Mouse (Mus musculus) myocyte (in vitro differentiated cells): Measurements from ENCODE around the gene Tenm2. TPM values are rescaled to one million over a fixed set of nuclear protein-coding genes. Genes with fewer than 3 reads are reported as not detected.

ENCODE experiments used
- H3K27me3 ChIP-seq: one replicate; pipeline ENCODE4 v1.6.1; 2011; ENCODE audit not compliant: control insufficient read depth, insufficient read depth, insufficient read length
- H3K36me3 ChIP-seq: one replicate; pipeline ENCODE4 v1.6.1; 2011; ENCODE audit not compliant: control insufficient read depth, insufficient read depth
- H3K4me2 ChIP-seq: one replicate; pipeline ENCODE4 v1.6.1; 2011; ENCODE audit warnings: low read depth, control low read depth
- H3K4me3 ChIP-seq: one replicate; pipeline ENCODE4 v1.5.1; 2011; ENCODE audit warnings: mild to moderate bottlenecking, control low read depth, moderate library complexity
- H3K79me2 ChIP-seq: one replicate; pipeline ENCODE4 v1.6.1; 2011; ENCODE audit not compliant: control insufficient read depth, insufficient read depth
- H3ac ChIP-seq: one replicate; pipeline ENCODE4 v1.6.1; 2011; ENCODE audit not compliant: control insufficient read depth, insufficient read length
- CEBPB ChIP-seq: IDR thresholded peaks from 2 replicates; pipeline ENCODE4 v1.6.1; 2011; ENCODE audit warnings: mild to moderate bottlenecking, moderate library complexity; ENCODE audit not compliant: poor library complexity, insufficient read depth, severe bottlenecking
- E2F4 ChIP-seq: IDR thresholded peaks from one replicate; pipeline ENCODE4 v1.6.1; 2011; ENCODE audit warnings: mild to moderate bottlenecking, control low read depth, moderate library complexity; ENCODE audit not compliant: insufficient read depth
- MAX ChIP-seq: IDR thresholded peaks from one replicate; pipeline ENCODE4 v1.6.1; 2011; ENCODE audit warnings: low read depth, mild to moderate bottlenecking, control low read depth
- MYOD1 ChIP-seq, 3 experiments: IDR thresholded peaks; one replicate each; pipeline ENCODE4 v1.6.1; 2011; ENCODE audit warnings: control low read depth in 2 of 3, low read depth in 2 of 3, mild to moderate bottlenecking in 2 of 3, moderate library complexity in 1 of 3; ENCODE audit not compliant: insufficient read length in 2 of 3, control insufficient read depth in 1 of 3
- MYOG ChIP-seq, 3 experiments: IDR thresholded peaks; one replicate each; pipeline ENCODE4 v1.6.1; 2011; ENCODE audit warnings: control low read depth in 2 of 3, low read depth in 2 of 3, mild to moderate bottlenecking in 2 of 3; ENCODE audit not compliant: insufficient read length in 2 of 3, control insufficient read depth in 1 of 3, insufficient read depth in 1 of 3
- POLR2A ChIP-seq: IDR thresholded peaks from one replicate; pipeline ENCODE4 v1.6.1; 2011; ENCODE audit warnings: low read depth, mild to moderate bottlenecking, control low read depth, moderate library complexity; ENCODE audit not compliant: insufficient read length
- POLR2AphosphoS2 ChIP-seq: IDR thresholded peaks from one replicate; pipeline ENCODE4 v1.6.1; 2011; ENCODE audit warnings: low read depth, control low read depth; ENCODE audit not compliant: insufficient read length
- REST ChIP-seq: IDR thresholded peaks from one replicate; pipeline ENCODE4 v1.6.1; 2011; ENCODE audit warnings: mild to moderate bottlenecking, control low read depth, moderate library complexity; ENCODE audit not compliant: insufficient read depth, insufficient read length
- SRF ChIP-seq: IDR thresholded peaks from one replicate; pipeline ENCODE4 v1.6.1; 2011; ENCODE audit warnings: low read depth; ENCODE audit not compliant: control insufficient read depth, insufficient read length
- TCF12 ChIP-seq: IDR thresholded peaks from one replicate; pipeline ENCODE4 v1.6.1; 2011; ENCODE audit warnings: mild to moderate bottlenecking, control low read depth; ENCODE audit not compliant: poor library complexity, insufficient read depth, severe bottlenecking
- TCF3 ChIP-seq: IDR thresholded peaks from one replicate; pipeline ENCODE4 v1.6.1; 2011; ENCODE audit warnings: low read depth, control low read depth; ENCODE audit not compliant: insufficient read length
- USF1 ChIP-seq: IDR thresholded peaks from one replicate; pipeline ENCODE4 v1.6.1; 2011; ENCODE audit warnings: low read depth, mild to moderate bottlenecking, control low read depth, moderate library complexity
- polyA plus RNA-seq: library from polyadenylated mRNA; unstranded; fragments of >200 nt; fragmentation: generic; extraction: Trizol; gene quantifications from one replicate; pipeline ENCODE4 v1.2.1, GENCODE M21; 2012; ENCODE audit warnings: missing spikeins

Tenm2 gene
- polyA plus RNA-seq, 1 experiment, result 0.28 TPM

DNA sequence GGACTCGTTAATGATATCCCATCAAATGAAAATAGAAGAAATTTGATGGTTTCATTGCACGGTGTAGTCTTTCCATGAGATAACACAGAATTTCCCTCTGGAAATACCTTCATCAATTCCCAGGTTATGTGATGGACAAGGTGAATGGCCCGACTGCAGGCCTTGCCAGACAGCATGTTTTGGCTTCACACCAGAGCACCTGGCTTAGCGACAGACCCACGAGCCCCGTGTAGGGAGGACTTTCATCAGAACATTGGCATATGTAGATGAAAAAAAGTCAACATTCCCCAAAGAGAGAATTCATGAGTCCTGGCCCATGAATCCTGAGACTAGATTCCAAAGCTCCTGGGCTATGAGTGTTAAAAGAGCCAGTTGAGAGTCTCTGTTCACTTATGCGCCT is 791.9 kb downstream of the Tenm2 start:
- H3K4me3 ChIP-seq, result no peak overlapping the region
- H3K79me2 ChIP-seq, result no peaks in the 10 kb centered on the region
- H3K27me3 ChIP-seq, result no peaks in the 10 kb centered on the region
- TF ChIP-seq MAX, result no peak
- no peak for TF ChIP-seq POLR2A
- TF ChIP-seq SRF, result no peak
- no peak for TF ChIP-seq E2F4
- no peak for TF ChIP-seq USF1
- no peak for TF ChIP-seq MYOG (IDR thresholded peaks at IDR 0.05; ENCODE audit: control insufficient read depth in 1 of 3, insufficient read depth in 1 of 3, insufficient read length in 2 of 3, low read depth in 2 of 3)
- TF ChIP-seq TCF3, result no peak
- TF ChIP-seq MYOD1 (IDR thresholded peaks at IDR 0.05; ENCODE audit: control insufficient read depth in 1 of 3, insufficient read length in 2 of 3, low read depth in 2 of 3), result no peak
- no peak for TF ChIP-seq REST
- no peak for TF ChIP-seq CEBPB
- TF ChIP-seq POLR2AphosphoS2, result no peak
- no peak for TF ChIP-seq TCF12
- H3K36me3 ChIP-seq, result no peaks in the 10 kb centered on the region
- no peak overlapping the region for H3K4me2 ChIP-seq
- H3ac ChIP-seq, result no peak overlapping the region

DNA sequence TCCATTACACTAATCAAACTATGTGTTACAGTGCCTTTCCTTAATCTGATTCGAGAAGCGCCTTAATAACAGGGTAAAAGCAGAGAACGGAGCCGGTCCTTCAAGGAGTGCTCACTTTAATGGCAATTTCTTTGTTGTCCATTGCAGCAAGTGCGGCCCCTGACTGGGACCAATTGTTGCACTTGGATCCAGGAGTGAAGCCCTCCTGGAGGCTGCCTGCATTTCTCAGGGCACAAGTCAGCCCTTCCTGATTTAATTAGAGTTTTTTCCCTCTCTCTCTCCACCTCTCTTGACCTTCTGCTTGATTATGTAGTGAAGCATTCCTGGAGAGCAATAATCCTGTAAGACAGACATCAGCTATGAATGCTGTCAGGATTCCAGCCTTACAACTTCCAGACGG is 794.0 kb downstream of the Tenm2 start:
- H3ac ChIP-seq, result no peak overlapping the region
- no peak overlapping the region for H3K4me3 ChIP-seq
- no peaks in the 10 kb centered on the region for H3K36me3 ChIP-seq
- no peak for TF ChIP-seq MYOD1 (IDR thresholded peaks at IDR 0.05; ENCODE audit: control insufficient read depth in 1 of 3, insufficient read length in 2 of 3, low read depth in 2 of 3)
- no peak for TF ChIP-seq TCF12
- no peak for TF ChIP-seq E2F4
- TF ChIP-seq MYOG (IDR thresholded peaks at IDR 0.05; ENCODE audit: control insufficient read depth in 1 of 3, insufficient read depth in 1 of 3, insufficient read length in 2 of 3, low read depth in 2 of 3), result no peak
- no peak for TF ChIP-seq USF1
- TF ChIP-seq TCF3, result no peak
- TF ChIP-seq POLR2A, result no peak
- no peak for TF ChIP-seq REST
- no peak for TF ChIP-seq SRF
- no peak for TF ChIP-seq POLR2AphosphoS2
- no peak for TF ChIP-seq MAX
- no peak for TF ChIP-seq CEBPB
- H3K4me2 ChIP-seq, result no peak overlapping the region
- H3K27me3 ChIP-seq, result no peaks in the 10 kb centered on the region
- H3K79me2 ChIP-seq, result no peaks in the 10 kb centered on the region

DNA sequence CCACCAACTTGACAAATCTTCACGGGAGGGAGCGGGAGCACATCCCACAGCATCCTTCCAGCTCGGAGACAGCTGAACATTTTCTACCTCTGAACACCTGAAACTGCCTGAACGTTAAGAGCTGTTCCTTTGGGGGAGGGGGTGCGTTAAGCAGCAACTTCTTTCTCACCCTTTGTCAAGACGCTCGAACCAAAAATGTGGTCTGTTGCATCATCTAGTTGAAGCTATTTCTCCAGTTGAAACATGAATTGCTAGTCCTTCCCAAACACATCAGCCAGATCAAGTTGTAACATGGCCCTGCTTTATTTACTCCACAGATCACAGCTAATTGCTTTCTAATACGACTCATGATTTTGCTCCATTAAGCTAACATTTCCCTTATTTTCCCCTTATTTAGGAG is 799.5 kb downstream of the Tenm2 start:
- H3K36me3 ChIP-seq, result no peaks in the 10 kb centered on the region
- no peaks in the 10 kb centered on the region for H3K27me3 ChIP-seq
- H3K4me3 ChIP-seq, result no peak overlapping the region
- TF ChIP-seq POLR2A, result no peak
- no peak for TF ChIP-seq TCF3
- no peak for TF ChIP-seq USF1
- TF ChIP-seq POLR2AphosphoS2, result no peak
- TF ChIP-seq REST, result no peak
- no peak for TF ChIP-seq E2F4
- TF ChIP-seq SRF, result no peak
- TF ChIP-seq MYOD1 (IDR thresholded peaks at IDR 0.05; ENCODE audit: control insufficient read depth in 1 of 3, insufficient read length in 2 of 3, low read depth in 2 of 3), result no peak
- TF ChIP-seq CEBPB, result no peak
- no peak overlapping the region for H3K4me2 ChIP-seq
- no peak overlapping the region for H3ac ChIP-seq
- no peaks in the 10 kb centered on the region for H3K79me2 ChIP-seq

DNA sequence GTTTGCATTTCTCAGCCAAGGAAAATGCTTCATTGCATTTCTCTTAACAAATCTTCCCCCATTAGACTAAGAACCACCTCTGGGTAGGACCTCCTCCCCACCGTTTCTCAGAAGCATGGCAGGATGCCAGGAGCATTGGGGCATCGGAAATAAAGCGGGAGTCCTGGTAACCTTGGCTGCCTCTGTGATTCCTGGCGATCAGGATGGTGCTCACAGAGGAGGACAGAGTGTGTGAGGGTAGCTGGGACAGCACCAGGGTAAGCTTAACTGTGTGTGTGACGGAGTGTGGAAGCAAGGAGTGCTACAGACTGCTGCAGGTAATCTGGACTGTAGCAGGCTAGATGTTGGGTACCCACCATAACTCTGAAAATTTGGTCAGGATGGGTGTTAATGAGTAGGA is 806.8 kb downstream of the Tenm2 start:
- Histone ChIP-seq H3K79me2 (no peaks in the 10 kb centered on the region), H3K4me2 (no peak overlapping the region), H3K27me3 (no peaks in the 10 kb centered on the region), H3K36me3 (no peaks in the 10 kb centered on the region), H3ac (no peak overlapping the region), H3K4me3 (no peak overlapping the region)
- TF ChIP-seq E2F4 (no peak), MAX (no peak), TCF3 (no peak), POLR2AphosphoS2 (no peak)

DNA sequence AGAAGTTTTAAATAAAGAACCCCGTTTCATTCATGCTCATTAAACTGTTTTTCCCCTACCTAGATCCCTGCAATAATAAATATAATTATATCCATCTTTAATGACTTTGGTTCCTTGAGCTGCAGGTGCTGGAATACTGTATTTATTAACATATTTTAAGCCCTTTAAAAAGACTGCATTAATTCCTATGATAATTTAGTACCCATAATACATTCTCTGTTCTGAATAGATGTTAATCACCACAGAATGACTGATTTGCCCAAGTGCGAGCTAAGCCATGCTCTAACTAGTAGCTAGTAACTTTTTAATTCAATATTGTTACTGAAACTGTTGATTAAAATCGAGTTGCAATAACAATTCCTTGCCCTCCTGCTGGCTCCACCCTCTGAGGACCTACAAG is 810.8 kb downstream of the Tenm2 start:
- TF ChIP-seq MYOD1 (IDR thresholded peaks at IDR 0.05; ENCODE audit: control insufficient read depth in 1 of 3, insufficient read length in 2 of 3, low read depth in 2 of 3) (no peak), MYOG (IDR thresholded peaks at IDR 0.05; ENCODE audit: control insufficient read depth in 1 of 3, insufficient read depth in 1 of 3, insufficient read length in 2 of 3, low read depth in 2 of 3) (no peak), MAX (no peak), REST (no peak), POLR2AphosphoS2 (no peak), TCF3 (no peak), USF1 (no peak), CEBPB (no peak), SRF (no peak), TCF12 (no peak), POLR2A (no peak), E2F4 (no peak)
- no peak overlapping the region for H3K4me3 ChIP-seq
- no peaks in the 10 kb centered on the region for H3K79me2 ChIP-seq
- H3K27me3 ChIP-seq, result no peaks in the 10 kb centered on the region
- H3K4me2 ChIP-seq, result no peak overlapping the region
- H3ac ChIP-seq, result no peak overlapping the region
- H3K36me3 ChIP-seq, result no peaks in the 10 kb centered on the region
